Mouse (Mus musculus): ENCODE measurements around the gene Tbxas1. TPM values are rescaled to one million over a fixed set of nuclear protein-coding genes. Genes with fewer than 3 reads are reported as not detected.

Tbxas1 gene
- total RNA-seq, 2 experiments from 2014 or later = 3.0 to 3.3 TPM

- intact Hi-C loops (cut with DNase I) = no loop called here
- no peak for DNase-seq (ENCODE audit: low spot score in 2 of 2)
Observed at GRCm38 (mm10) chr6:39055831-39056261, 180.6 kb downstream of the Tbxas1 start.

DNA sequence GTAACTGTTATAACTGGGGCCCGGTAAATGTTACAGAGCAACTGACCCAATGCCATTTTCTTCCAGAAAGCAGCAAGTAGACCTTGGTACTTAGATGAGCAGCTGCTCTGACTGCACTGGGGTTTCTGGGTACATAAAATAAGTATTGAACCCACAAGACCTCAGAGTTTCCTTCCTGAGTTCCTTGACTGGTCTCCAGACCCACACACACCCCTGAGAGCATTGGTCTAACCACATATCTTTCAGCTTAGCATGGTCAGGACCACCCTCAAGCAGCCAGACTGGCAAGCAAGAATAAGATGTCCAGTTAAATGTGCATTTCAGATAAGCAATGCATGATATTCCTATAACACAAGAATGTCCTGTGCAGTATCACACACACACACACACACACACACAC is 182.0 kb downstream of the Tbxas1 start:
- no peak for DNase-seq (ENCODE audit: low spot score in 2 of 2)
- intact Hi-C loops (cut with DNase I) = no loop called here

- intact Hi-C loops (cut with DNase I) = no loop called here
- no peak for DNase-seq (ENCODE audit: low spot score in 2 of 2)
Observed at GRCm38 (mm10) chr6:39058389-39058788, 183.2 kb downstream of the Tbxas1 start.

DNA sequence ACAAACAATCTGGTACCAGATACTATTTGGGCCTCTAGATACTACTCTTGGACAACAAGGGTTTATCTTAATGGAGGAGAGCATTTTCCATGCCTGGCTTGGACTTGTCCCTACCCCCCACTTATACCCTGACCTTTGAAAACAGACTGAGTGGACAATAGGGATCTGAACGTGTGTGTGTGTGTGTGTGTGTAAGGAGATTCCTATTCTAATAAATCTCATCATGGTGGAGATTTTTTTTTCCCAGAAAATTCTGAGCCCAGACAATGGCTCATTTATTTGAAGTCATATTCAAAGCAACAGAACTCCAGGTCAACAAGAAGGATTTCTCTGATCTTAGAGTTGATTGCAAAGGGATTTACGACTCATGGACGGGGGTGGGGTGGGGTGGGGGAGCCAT is 183.7 kb downstream of the Tbxas1 start:
- DNase-seq (ENCODE audit: low spot score in 2 of 2) = no peak
- intact Hi-C loops (cut with DNase I) = no loop called here

DNA sequence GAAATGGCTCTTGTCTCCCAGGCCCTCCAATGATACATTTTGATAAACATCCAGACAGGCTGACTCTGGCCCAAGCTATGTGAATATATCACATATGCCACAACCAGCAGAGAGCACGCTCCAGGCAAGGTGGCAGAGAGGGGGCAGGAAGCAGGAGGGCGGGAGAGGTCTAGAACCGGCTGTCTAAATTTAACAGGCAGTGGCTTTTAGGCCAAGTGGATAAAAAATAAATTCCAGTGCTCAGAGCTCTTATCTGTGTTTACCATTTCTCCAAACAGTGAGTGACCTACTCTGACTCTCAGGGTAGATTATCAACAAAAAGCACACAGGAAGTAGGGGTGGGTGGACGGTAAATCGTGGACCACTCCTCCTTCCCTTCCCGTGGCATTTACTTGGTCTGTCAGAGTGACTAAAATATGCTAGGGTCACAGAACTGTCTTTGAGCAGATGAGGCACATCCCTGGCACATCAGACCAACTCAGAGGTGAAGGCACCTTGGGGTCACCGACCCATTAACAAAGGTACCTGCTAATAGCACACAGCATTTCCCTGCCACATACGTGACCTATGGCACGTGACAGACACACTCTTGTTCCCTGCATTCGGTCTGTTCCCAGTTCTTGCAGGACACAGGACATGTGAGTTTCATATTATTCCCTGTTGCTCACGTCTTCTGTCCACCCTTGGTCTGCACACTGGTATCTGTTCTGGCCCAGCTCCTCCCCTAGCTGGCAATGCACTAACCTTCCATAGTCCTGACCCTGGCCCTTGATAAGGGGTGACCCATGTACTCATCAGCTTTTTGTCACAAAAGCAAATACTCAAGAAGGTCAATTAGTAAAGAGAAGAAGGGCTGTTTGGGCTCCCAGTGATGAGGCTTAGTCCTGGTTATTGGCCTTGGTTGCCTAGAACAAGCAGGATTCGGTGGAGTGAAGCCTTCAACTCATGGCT is 184.6 kb downstream of the Tbxas1 start:
- DNase-seq (ENCODE audit: low spot score in 2 of 2) = no peak
- intact Hi-C loops (cut with DNase I) = loop anchor here (10.0 kb wide), 1 partner anchor 415 kb away; no protein-coding TSS in a partner anchor

DNA sequence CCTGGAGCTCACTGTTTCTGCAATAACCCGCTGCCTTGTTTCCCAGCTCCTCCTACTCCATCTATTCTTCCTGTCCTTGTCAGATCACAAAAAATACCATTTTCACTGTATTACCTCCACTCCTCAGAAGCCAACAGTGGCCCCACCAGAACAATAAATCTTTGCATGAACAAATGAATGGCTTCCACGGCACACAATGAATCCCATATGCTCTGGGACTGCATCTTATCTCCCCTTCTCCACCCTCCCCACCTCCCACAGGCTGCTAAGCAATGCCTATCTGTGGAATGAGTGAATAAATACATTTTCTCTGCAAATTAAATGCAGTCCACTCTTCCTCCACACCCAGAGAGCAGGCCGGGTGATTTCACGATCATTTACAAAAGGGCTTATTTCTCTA is 186.0 kb downstream of the Tbxas1 start:
- DNase-seq (ENCODE audit: low spot score in 2 of 2) = peak in 1 of 2 experiments; percentile 58
- intact Hi-C loops (cut with DNase I) = loop anchor here (10.0 kb wide), 1 partner anchor 416 kb away; no protein-coding TSS in a partner anchor

DNA sequence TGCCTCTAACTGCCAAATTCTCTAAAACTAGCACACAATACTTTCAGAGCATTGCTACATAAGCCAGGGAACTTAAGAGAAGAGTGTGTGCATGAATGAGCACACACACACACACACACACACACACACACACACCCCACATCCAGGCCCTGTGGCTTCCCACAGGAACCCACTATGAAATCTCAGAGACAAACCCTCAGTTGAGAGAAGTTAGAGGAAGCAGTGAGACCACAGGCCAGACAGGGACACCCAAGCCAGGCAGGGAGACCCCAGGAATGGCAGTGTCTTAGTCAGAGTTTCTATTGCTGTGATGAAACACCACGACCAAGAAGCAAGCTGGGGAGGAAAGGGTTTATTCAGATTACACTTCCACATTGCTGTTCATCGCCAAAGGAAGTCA is 188.3 kb downstream of the Tbxas1 start:
- intact Hi-C loops (cut with DNase I) = loop anchor here (10.0 kb wide), 1 partner anchor 419 kb away; no protein-coding TSS in a partner anchor
- DNase-seq (ENCODE audit: low spot score in 2 of 2) = no peak

GRCm38 (mm10) chr6:39066935-39067578 is 191.9 kb downstream of the Tbxas1 start:
- intact Hi-C loops (cut with DNase I) = loop anchor here (2.0 to 10.0 kb wide), 5 partner anchors 154 to 422 kb away; partner anchors contain the start of gene Tbxas1

DNA sequence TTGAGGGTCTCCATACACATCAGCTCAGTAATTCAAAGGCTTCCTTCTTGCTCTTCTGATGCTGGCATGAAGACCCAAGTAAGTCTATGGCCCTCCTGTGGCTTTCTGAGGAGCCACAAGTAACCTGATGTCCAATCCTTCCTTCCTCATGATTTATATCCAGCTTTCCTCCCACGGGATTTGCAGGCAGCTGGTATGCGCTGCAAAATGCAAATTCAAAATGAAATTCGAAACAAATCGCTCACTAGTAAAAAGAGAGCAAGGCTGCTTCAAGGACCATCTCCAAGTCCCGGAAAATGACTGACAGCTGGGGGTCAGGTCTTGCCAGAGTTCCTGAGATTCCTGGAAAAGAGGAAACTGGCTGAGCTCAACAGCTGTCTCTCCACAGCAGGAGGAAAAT is 197.5 kb downstream of the Tbxas1 start:
- intact Hi-C loops (cut with DNase I) = no loop called here
- DNase-seq (ENCODE audit: low spot score in 2 of 2) = peak in 1 of 2 experiments; percentile 64

More at GRCm38 (mm10) chr6:39066935-39067578, 191.9 kb downstream of the Tbxas1 start:
- DNase-seq (ENCODE audit: low spot score in 2 of 2) = peak; percentile 86 to 88

- intact Hi-C loops (cut with DNase I) = no loop called here
Observed at GRCm38 (mm10) chr6:39074186-39074585, 199.0 kb downstream of the Tbxas1 start.

GRCm38 (mm10) chr6:39076498-39076897 is 201.3 kb downstream of the Tbxas1 start:
- intact Hi-C loops (cut with DNase I) = no loop called here
- no peak for DNase-seq (ENCODE audit: low spot score in 2 of 2)

More at GRCm38 (mm10) chr6:39074186-39074585, 199.0 kb downstream of the Tbxas1 start:
- DNase-seq (ENCODE audit: low spot score in 2 of 2) = no peak

DNA sequence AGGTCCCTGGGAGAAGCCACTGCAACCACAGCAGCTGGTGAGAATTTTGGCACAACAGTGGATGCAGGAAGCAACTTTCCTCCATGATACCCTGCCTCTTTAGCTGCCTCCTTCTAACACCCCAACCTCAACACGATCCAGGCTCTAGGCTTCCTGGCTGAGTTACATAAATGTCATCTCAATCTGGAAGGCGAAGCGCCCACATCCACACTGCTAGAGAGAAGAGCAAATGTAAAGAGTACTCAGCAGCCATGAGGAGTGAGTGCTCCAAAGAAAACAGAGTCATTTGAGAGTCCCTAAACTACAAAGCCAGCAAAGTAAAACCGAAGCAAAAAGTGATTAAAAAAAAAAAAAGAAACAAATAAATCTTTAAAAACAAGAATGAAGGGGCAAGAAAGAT is 229.4 kb downstream of the Tbxas1 start:
- intact Hi-C loops (cut with DNase I) = no loop called here
- DNase-seq (ENCODE audit: low spot score in 2 of 2) = peak in 1 of 2 experiments; percentile 38

- intact Hi-C loops (cut with DNase I) = no loop called here
- no peak for DNase-seq (ENCODE audit: low spot score in 2 of 2)
Observed at GRCm38 (mm10) chr6:39106812-39107211, 231.6 kb downstream of the Tbxas1 start.

GRCm38 (mm10) chr6:39112701-39113100 is 237.5 kb downstream of the Tbxas1 start:
- intact Hi-C loops (cut with DNase I) = no loop called here
- no peak for DNase-seq (ENCODE audit: low spot score in 2 of 2)

DNA sequence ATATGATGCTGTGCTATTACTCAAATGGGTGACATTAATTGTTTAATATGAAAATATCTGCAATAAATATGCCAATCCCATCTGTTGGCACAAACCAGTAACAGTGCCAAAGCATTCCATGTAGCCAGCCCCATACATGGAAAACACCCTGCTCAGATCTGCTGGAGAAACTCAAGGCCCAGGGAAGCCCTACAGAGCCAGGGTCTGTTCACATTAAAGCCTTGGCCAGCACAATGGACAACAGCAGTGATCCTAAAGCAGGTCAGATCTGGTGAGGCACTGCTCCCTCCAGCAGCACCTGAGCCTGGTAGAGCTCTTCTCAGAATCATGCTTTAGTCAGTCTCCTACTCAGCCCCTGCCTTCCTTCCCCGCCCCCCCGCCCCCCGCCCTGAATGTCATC is 237.9 kb downstream of the Tbxas1 start:
- no peak for DNase-seq (ENCODE audit: low spot score in 2 of 2)
- intact Hi-C loops (cut with DNase I) = no loop called here

DNA sequence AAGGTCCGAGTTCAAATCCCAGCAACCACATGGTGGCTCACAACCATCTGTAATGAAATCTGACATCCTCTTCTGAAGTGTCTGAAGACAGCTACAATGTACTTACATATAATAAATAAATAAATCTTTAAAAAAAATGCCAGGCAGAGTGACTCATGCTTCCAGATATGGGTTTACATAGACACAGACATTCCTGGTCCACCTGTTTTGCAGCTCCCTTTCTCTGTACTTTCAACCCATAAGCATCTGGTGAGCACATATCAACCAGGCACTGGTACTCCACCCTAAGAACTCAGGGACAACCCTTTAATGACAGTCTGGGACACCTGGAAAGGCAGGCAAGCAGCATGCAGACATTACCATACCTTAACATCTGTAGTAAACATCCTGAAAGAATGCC is 240.2 kb downstream of the Tbxas1 start:
- intact Hi-C loops (cut with DNase I) = no loop called here
- DNase-seq (ENCODE audit: low spot score in 2 of 2) = no peak

- intact Hi-C loops (cut with DNase I) = no loop called here
- DNase-seq (ENCODE audit: low spot score in 2 of 2) = peak; percentile 38 to 46
Observed at GRCm38 (mm10) chr6:39117584-39118455, 242.6 kb downstream of the Tbxas1 start, which contains the start of gene Parp12. Parp12 (minus strand) TSS chr6:39118349.

DNA sequence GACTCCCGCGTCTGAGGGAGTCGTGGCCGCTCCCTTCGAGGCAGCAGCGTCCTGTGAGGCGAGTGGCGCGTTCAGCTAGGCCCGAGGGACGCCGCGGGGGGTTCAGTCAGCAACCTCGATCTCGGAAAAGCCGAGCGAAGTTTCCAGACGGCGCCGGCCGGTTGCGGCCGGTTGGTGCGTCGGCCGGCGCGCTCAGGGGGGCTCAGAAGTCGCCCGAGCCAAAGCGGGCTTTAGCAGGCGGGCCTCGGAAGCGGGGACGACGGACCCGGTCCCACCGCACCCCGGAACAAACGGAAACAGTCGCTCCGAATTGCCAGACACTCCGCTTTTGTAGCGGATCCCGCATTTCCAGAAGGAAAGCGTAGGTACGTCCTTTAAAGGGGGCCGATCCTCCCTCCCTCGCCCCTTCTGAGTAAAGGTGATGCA is 243.3 kb downstream of the Tbxas1 start:
- DNase-seq (ENCODE audit: low spot score in 2 of 2) = no peak

DNA sequence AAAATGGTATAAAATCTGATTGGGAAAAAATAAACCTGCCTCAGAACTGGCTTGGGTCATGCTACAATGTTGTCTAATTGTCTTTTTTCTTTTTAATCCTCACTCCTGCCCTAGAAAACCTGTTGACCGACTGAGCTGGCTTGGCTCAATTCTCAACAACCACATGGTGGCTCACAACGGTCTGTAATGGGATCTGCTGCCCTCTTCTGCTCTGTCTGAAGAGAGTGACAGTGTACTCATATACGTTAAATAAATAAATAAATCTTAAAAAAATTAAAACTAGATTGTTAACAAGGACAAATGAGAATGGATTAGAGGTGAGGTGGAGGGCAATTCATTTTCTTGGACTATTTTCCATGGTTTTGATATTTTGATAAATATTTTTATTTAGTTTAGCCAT is 245.5 kb downstream of the Tbxas1 start:
- no peak for DNase-seq (ENCODE audit: low spot score in 2 of 2)
- intact Hi-C loops (cut with DNase I) = no loop called here

More for the DNA sequence above, 243.3 kb downstream of the Tbxas1 start:
- intact Hi-C loops (cut with DNase I) = no loop called here
